Mouse (Mus musculus) layer of hippocampus, postnatal 14 days (tissue): ENCODE measurements around the gene Gpr171. TPM values are rescaled to one million over a fixed set of nuclear protein-coding genes. Genes with fewer than 3 reads are reported as not detected.
"Not testable (repeated sequence)": the region's sequence is repeated elsewhere in the genome, so short reads cannot be mapped to it uniquely, and the experiment has no call there.

Source experiments
- DNase-seq, 2 experiments: peaks; one replicate each; pipeline ENCODE4 v3.0.0; 2021 to 2022; ENCODE audit warnings: low spot score in 2 of 2, mixed read lengths in 1 of 2
- total RNA-seq, 2 experiments: library from RNA; stranded (reverse); gene quantifications; 2 replicates each; pipeline ENCODE4 v1.2.3; 2021

The Gpr171 gene
- total RNA-seq, 2 experiments from 2014 or later: not detected

- DNase-seq: no peak
Measured at GRCm38 (mm10) chr3:59121067-59121730, 19.6 kb upstream of the Gpr171 start.

DNA sequence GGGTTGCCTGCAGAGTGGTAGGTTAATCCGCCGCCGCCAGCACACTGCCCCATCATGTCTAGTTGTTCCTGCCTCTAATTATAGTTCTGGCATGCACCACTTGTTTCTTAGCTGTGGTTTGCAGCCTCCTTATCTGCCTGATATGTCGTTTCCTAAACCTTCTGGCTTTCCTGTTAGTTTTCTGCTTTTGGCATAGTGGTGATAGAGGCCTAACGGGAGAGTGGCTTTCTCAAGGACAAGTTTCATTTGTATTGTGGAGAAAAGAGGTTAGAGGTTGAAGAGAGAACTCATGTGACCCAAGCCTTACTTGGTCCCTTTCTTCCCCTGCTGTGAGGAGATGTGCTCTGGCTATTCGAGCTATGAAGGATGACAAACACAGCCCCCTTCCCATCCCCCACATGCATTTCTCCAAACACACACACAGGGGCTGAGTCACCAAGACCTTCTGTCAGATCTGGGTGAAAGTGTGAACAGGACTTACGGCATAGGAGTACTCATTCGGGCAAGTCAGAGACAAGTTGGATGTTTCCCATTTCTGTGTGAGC, 12.4 kb upstream of the Gpr171 start:
- no peak for DNase-seq

DNA sequence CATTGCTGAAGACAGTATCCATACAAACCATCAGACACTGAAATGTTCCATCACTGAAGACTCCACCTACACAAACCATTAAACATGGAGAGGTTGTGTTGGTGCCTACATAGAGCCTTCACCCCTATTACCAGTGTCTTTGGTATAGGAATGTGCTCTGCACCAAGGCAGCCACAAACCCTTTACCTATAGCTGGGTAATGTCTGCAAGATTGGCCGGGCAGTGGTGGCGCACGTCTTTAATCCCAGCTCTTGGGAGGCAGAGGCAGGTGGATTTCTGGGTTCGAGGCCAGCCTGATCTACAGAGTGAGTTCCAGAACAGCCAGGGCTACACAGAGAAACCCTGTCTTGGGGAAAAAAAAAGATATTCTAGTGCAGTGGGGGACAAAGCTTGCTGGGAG, 11.7 kb upstream of the Gpr171 start:
- not testable (repeated sequence) for DNase-seq

GRCm38 (mm10) chr3:59111944-59112343, 10.3 kb upstream of the Gpr171 start:
- no peak for DNase-seq

GRCm38 (mm10) chr3:59109834-59110233, 8.2 kb upstream of the Gpr171 start:
- not testable (repeated sequence) for DNase-seq

- DNase-seq: no peak
Measured at GRCm38 (mm10) chr3:59107439-59107838, 5.8 kb upstream of the Gpr171 start.

- no peak for DNase-seq
Measured at GRCm38 (mm10) chr3:59104462-59104861, 2.8 kb upstream of the Gpr171 start.

DNA sequence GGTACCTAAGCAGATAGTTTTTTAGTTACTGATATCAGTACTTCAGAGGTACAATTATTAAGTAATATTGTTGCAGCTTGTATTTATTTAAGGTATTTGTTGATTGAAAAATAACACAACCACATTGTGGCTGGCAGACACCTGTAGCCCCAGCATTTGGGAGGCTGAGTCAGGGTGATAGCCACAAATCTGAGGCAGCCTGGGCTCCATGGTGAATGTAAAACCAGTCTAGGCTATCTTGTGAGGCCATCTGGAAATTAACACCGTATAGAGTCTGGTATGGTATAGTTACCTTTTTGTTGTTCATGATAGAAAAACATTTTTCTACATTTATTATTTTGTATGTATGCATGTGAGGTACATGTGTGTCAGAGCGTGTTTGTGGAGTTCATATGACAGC, 525 bp upstream of the Gpr171 start:
- no peak for DNase-seq

- DNase-seq: no peak
Measured at GRCm38 (mm10) chr3:59098540-59098939, 3.1 kb downstream of the Gpr171 start.

- no peak for DNase-seq
Measured at GRCm38 (mm10) chr3:59097421-59097820, 4.2 kb downstream of the Gpr171 start.

- no peak for DNase-seq
Measured at GRCm38 (mm10) chr3:59092702-59093101, 8.9 kb downstream of the Gpr171 start.

GRCm38 (mm10) chr3:59080919-59081318, 20.7 kb downstream of the Gpr171 start:
- DNase-seq: no peak

GRCm38 (mm10) chr3:59080293-59080916, 21.2 kb downstream of the Gpr171 start:
- no peak for DNase-seq

DNA sequence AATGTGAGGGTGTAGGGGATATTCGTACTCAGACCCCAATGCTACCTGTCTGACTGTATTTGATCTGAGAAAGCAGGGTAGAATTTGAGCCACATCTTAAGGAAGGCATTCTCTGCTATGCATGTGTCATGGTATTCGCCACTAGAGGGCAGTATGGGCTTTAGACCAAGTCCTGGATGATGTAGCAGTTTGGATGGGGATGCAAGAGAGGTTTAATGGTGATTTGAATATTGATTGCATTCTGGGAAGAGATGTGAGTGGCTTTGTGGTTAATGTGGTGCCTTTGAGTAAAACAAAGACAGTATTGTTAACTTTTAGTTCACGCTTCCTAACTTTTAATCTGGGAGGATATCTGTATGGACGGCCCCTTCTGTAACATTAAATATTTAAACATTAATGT, 22.3 kb downstream of the Gpr171 start:
- peak in 1 of 2 experiments; percentile 36 for DNase-seq

DNA sequence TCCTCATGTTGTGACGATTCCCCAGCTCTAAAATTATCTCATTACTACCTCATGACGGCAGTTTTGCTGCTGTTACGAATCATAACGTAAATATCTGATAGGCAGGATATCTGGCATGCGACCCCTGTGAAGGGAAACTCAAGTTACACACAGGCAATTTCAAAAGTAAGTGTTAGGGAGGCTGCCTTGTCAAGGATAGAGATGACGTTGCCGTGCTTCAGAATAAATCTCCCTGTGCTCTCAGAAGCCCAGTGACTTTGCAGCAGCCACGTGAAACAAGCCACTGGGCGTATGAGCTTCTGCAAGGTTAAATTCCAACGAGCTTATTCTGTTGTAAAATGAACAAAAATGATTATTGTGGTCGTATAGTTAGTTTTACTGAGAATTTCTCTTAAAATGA, 23.0 kb downstream of the Gpr171 start:
- DNase-seq: no peak

GRCm38 (mm10) chr3:59077278-59077677, 24.3 kb downstream of the Gpr171 start:
- DNase-seq: peak in 1 of 2 experiments; percentile 29

DNA sequence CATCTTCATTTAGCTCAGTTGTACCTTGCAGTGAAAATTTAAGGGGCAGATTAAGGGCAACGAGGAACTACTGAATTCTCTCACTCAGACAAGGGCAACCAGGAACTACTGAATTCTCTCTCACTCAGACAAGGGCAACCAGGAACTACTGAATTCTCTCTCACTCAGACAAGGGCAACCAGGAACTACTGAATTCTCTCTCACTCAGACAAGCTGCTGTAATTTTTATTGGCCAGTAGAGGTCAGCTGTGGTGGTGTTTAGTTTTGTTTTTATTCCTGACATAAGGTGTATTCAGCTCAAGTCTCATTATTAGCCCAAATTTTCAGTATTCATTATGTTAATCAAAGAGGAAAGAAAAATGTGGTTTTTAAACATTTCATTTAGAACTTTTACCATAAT, 32.5 kb downstream of the Gpr171 start:
- not testable (repeated sequence) for DNase-seq

DNA sequence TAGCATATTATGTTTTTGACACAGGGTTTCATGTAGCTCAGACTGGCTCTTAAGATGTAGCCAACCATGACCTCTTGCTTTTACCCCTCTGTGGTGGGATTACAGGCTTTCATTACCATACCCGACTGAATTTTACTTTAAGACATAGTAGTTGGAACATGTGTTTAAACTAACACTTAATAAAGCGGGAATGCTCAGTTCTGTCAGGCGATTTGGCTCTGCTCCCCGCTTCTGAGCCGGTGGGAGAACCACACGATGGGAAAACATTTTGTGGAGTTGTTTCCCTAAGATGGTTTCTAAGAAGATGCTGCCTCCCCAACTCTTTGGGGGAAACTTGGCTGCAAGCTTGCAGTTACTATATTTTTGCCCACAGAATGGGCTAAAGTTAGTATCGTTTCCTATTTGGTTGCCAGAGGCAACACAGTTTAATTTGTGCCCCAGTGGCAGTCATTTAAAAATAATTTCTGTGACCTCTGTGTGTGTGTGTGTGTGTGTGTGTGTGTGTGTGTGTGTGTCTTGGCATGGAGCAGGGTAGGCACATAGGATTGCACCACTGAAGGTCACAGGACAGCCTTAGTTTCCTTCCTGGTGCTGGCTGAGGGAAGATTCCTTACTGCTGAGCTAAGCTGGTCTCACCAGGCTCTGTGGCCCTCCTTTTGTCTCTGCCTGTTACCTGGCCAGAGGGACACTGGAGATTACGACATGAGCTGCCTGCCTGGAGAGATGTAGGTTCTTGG, 34.9 kb downstream of the Gpr171 start:
- DNase-seq: no peak

- DNase-seq: no peak
Measured at GRCm38 (mm10) chr3:59065937-59066336, 35.7 kb downstream of the Gpr171 start.

- no peak for DNase-seq
Measured at GRCm38 (mm10) chr3:59063431-59063830, 38.2 kb downstream of the Gpr171 start.

GRCm38 (mm10) chr3:59062141-59062540, 39.5 kb downstream of the Gpr171 start:
- DNase-seq: no peak

DNA sequence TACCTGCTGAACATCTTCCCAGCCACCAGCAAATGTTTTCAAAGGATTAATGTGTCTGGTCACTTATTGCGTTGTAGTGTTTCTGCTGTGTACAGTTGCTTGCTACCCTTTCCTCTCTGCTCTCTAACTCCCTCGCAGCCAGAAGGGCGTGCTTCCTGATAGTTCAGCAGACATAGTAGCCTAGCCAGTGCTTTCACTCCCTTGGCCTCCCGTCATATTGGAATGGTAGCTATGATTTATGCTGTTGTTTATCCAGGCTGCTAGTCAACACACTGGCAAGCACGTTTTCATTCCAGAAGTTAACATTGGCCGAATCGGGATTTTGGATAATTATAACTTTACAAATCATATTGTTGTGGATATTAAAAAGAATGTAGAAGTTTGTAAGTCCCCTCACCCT, 41.5 kb downstream of the Gpr171 start:
- DNase-seq: no peak
